ENCODE assay signal across 9 mouse cellular contexts in the genomic region with DNA sequence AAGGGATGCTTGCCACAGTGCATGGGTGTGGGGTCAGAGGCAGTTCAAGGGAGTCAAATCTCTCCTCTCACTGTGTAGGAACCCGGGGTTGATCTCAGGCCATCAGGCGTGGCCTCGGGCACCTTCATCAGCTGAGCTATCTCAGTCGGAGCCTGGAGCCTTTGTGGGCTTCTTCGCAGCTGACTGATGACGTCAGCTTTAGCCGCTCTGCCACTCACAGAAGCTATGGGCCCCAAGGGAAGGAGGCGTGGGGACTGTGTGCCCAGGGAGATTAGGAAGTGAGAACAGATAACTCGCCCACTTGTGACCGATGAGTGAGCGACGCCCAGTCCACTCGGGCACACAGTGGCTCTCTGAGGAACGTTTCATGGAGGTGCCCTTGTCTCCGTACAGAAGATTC. TPM values are rescaled to one million over a fixed set of nuclear protein-coding genes. Genes with fewer than 3 reads are reported as not detected.
DNase-seq lines count a peak whose midpoint lies in the region.
"Had no signal": no experiment of that assay in that cellular context is flagged by ENCODE, and none has a peak within 500 bp of the region (broad histone marks: within the 10 kb centered on the region; RNA-seq: fewer than 3 reads in every experiment).

No protein-coding gene starts in this region.

- H3K27ac ChIP-seq in macrophage = peak overlapping the region; percentile 66
- H3K27ac ChIP-seq: hindbrain, embryonic 10.5 days had no signal

- no peaks in the 10 kb centered on the region for H3K36me3 ChIP-seq in macrophage (ENCODE audit: inconsistent target)
- H3K36me3 ChIP-seq: hindbrain, embryonic 10.5 days had no signal

- peaks cover 29% of the 10 kb centered on the region; the same call in 1 of the 2 replicates for H3K79me2 ChIP-seq in macrophage (ENCODE audit: inconsistent target)

- WGBS in macrophage (ENCODE audit: missing documents) = 31% methylated on average over 15 of the region's 15 CpGs

- DNase-seq in B cell, adult 2 months = peak; percentile 24 to 37
- peak; percentile 52 for DNase-seq in WW6 (ENCODE audit: low read depth, low spot score)
- DNase-seq in induced T-regulatory cell, adult 2 months (ENCODE audit: low read depth) = peak; percentile 32
- DNase-seq in frontal cortex, postnatal 10 days (ENCODE audit: low spot score in 2 of 2) = no peak
- DNase-seq in urinary bladder, postnatal 4 days (ENCODE audit: low spot score in 2 of 2) = no peak
- DNase-seq in layer of hippocampus, postnatal 10 days (ENCODE audit: low spot score in 2 of 2) = no peak
- DNase-seq: thymus, postnatal 4 days had no signal

- H3K4me3 ChIP-seq in macrophage (ENCODE audit: inconsistent target) = peak overlapping the region; percentile 36
- H3K4me3 ChIP-seq: hindbrain, embryonic 10.5 days had no signal

RNA-seq across cellular contexts. Expression of a gene that starts 2.8 kb away (rescaled TPM):
- 100 to 1,000 TPM in 1 of 26 experiments, 10 to 100 TPM in 23, 1 to 10 TPM in 2; 6.2 to 111 (median 29.8) TPM for total RNA-seq in macrophage (2018; cell fraction: chromatin; rRNA removed)
- 1 to 10 TPM; 2.1 to 7.1 (median 4.0) TPM for total RNA-seq in macrophage (2018; cell fraction: cytosol; rRNA removed)
- total RNA-seq in macrophage (2018; cell fraction: nucleus; rRNA removed) = 10 to 100 TPM in 16 of 26 experiments, 1 to 10 TPM in 10; 4.7 to 45.7 (median 11.1) TPM
- polyA plus RNA-seq in macrophage (2018) = 3.0 to 8.6 TPM (median 5.4 TPM) in 3 replicates
- 1 to 10 TPM; 2.1 to 3.5 TPM for total RNA-seq in layer of hippocampus, postnatal 10 days (2021)

Comparison
In these comparisons a context has a peak if more than half of its experiments do, and no peak if none do; other contexts are left out.
1. DNase-seq: peak in B cell, adult 2 months (2 of 2), WW6 (single experiment) and induced T-regulatory cell, adult 2 months (single experiment); none in frontal cortex, postnatal 10 days (0 of 2), urinary bladder, postnatal 4 days (0 of 2) and layer of hippocampus, postnatal 10 days (0 of 2).